Mouse (Mus musculus) ES-E14 (cell line): ENCODE results near the gene Cdk17.

ENCODE experiments used
- HCFC1 ChIP-seq: IDR thresholded peaks from 2 replicates; pipeline ENCODE4 v1.6.1; 2012; ENCODE audit warnings: low read length, inconsistent platforms, borderline replicate concordance; ENCODE audit not compliant: insufficient read depth
- MAFK ChIP-seq: IDR thresholded peaks from 2 replicates; pipeline ENCODE4 v1.6.1; 2014; ENCODE audit warnings: mild to moderate bottlenecking, low read depth, low read length, inconsistent platforms; ENCODE audit not compliant: insufficient read depth
- ZC3H11A ChIP-seq: IDR thresholded peaks from 2 replicates; pipeline ENCODE4 v1.6.1; 2012; ENCODE audit warnings: low read depth, mild to moderate bottlenecking, inconsistent platforms, low read length, borderline replicate concordance

GRCm38 (mm10) chr10:93259826-93260225, 99.2 kb downstream of the Cdk17 start:
- TF ChIP-seq ZC3H11A (no peak), MAFK (no peak), HCFC1 (no peak)
